Mouse (Mus musculus): ENCODE results near the gene AW549877.

The AW549877 gene

DNA sequence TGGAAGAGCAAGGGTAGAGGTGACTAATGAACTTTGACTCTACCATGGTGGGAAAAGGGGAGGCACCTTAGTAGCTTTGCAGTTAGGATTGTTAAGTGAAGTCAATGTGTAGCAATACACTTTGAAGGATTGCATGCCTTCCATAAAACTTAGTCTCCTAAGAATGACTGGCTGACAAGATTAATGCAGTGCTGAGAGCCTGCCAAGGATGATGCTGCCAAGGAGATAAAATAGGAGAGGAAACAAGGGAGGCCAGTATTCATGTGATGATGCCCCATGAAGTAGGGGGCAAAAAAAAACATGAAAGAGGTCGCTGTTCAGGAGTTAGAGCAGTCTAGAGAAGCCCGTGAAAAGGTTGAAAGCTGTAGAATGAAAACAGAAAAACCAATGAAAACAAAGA lies 10.7 kb downstream of the AW549877 start:
- DNase-seq (ENCODE audit: low spot score in 2 of 2), result no peak

DNA sequence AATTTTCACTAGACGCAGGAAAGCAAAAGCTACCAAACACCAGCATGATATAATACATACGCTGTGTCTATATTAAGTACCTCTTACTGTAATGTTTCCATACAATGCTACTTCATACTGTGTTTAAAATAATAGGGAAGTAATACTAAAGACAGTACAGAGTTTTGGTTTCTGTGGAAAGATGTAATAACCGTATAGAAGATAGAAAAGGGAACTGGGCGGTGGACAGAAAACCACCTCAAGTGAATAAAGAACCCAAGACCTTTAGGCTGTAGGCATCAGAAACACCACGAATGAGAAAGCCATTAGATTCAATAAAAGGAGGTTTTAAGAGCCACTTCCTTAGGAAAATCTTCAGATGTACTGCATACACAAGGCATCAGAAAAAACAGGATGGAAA lies 12.8 kb downstream of the AW549877 start:
- DNase-seq (ENCODE audit: low spot score in 2 of 2), result no peak

DNA sequence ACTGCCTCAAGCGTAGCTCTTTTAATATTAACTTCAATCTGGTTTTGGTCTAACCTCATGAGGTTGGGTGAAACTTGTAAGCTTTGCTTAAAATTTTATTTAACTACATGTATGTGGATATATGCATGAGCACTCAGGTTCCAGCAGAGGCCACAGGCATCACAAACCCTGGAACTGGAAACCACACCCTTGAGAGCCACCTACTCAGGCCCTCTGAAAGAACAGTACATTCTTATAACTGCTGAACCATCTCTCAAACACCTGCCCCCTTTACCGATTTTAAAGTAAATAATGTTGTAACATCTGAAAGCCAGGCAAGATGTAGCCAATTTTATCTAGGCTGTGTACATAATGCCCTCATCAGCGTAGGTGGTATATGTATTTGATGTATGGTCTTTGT lies 15.7 kb downstream of the AW549877 start:
- no peak for DNase-seq (ENCODE audit: low spot score in 2 of 2)

DNA sequence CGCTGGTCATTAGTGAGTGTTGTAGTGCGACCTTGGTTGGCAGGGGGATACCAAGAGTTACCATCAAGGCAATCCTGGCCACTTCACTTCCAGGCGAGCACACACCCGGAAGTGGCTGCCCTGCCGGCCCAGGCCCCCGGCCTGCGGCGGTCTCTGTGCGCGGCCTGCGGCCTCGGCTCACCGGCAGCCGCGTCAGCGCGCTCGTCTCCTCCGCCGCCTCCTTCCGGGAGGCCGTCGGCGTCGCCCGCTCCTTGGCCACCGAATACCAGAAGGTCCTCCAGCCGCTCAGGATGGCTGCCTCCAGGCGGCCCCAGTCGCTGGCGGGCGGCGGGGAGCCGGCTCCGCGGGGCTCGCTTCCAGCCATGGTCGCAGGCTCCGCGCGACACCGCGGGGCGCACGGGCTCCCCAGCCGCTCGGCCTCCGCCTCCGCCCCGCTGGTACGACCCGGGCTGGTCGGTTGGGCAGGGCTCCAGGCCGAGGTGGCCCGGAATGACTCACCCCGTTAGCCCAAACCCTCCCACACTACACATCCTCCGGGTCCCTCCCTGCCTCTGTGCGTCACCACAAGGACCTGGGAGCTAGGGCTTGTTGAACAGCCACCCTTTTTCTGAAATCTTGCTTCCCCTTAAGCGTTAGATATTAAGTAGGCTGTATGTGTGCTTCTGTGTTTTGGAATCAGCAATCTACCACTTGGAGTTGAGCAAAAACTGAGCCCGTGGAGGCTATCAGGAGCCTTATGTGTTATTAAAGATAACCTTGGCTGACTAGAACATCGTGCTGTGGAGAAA lies 16.3 kb downstream of the AW549877 start, which contains the start of gene Fbxo4:
TSS of gene Fbxo4 (minus strand) at position 513 of the 788 bp plus-strand sequence.
- DNase-seq (ENCODE audit: low spot score in 2 of 2), result peak; percentile 24 to 45

DNA sequence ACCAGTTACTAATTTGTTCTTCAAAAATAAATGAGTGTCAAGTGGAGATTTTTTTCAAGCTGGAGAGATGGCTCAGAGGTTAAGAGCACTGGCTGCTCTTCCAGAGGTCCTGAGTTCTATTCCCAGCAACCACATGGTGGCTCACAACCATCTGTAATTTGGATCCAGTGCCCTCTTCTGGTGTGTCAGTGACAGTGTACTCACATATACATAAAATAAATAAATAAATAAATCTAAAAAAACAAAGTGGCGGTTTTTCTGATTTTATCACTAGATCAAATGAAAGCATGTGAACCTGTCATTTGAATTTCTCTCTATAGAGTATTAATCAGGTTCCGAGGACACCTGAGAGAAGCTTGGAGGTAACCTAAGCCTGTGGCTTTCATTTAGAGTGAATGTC lies 17.3 kb downstream of the AW549877 start:
- no peak for DNase-seq (ENCODE audit: low spot score in 2 of 2)

DNA sequence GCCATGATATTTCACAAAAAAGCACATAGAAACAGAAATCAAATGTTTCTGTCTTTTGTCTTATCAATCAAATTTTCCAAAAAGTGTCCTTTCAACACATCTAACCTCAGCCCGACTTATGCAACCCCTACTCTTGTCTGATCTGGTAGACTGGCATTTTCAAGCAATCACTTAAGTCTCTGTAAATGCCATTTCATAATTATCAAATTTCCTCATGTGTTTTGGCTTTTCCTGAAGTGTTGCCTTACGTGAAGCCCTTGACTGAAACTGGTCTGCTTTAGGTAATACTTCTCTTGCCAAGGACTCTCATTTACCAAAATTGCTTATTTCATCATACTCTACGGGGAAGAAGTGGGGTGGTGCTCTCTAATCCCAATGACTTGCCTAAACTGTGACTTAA lies 22.2 kb downstream of the AW549877 start:
- no peak for DNase-seq (ENCODE audit: low spot score in 2 of 2)

DNA sequence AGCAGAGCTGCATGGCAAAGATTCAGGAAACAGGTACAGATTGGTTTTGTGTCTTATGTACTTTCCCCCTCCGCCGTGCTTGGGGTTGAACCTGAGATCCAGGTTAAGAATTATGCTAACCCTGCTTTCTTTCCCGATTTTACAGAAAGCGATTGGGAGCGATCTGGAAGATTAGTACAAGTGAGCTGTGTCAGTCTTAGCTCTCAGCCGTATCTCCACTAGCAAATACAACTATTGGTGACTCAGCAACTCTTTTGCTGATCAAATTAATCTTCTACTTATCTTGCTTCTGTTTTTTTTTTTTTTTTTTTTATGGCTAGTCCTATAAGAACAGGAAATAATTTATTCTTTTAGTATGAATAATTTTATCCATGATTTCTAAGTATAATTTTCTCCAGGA lies 25.4 kb downstream of the AW549877 start:
- DNase-seq (ENCODE audit: low spot score in 2 of 2), result no peak

DNA sequence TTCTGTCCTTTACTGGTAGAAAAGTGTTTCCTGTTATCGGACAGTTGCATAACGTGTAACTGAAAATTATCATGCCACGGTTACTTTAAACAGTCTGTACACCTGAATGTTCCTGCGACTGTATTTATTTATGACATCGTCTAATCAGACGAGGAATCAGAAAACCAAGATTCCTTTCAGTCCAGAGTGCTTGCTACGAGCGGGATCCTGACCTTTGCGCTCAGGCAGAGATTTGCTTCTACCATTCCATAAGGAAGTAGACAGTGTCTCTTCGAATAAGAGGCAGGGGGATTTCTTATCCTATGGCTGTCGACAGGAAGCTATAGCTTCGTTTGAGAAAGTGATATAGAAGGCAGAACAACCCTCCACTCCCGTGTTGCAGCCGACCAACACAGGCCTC lies 25.8 kb downstream of the AW549877 start:
- no peak for DNase-seq (ENCODE audit: low spot score in 2 of 2)

DNA sequence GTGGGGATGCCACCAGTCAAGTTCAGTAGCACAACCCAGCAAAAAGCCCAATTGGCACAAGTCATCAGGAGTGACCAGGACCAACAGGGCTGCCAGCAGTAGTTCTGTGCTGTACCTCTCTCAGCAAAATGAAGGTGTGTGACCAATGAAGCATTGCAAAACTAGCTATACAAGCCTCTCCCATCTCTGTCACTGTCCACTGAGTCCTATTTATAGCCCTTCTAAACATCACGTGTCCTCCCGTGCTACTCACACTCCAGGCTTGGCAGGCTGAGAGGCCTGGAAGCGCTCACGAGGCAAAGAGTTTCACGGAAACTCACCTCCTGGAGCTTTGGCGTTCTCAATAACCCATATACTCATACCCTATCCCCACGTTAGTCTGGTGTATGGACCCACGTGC lies 33.3 kb downstream of the AW549877 start:
- no peak for DNase-seq (ENCODE audit: low spot score in 2 of 2)

DNA sequence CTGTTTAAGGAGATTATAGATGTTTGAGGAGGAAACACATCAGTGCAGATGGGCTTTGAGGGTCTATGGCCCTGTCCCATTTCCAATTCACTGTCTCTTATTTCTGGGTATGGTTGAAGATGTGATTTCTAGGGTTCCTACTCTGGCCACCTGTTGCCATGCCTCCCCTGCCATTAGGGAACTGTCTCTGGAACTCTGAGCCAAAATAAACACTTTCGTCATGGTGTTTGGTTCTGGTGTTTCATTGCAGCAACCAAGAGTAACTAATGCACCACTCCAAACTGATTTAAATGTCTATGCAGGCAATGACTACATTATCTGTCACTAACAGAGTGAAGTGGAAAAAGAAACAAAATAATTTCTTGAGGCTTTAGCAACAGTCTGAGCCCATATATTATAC lies 35.5 kb downstream of the AW549877 start:
- no peak for DNase-seq (ENCODE audit: low spot score in 2 of 2)

DNA sequence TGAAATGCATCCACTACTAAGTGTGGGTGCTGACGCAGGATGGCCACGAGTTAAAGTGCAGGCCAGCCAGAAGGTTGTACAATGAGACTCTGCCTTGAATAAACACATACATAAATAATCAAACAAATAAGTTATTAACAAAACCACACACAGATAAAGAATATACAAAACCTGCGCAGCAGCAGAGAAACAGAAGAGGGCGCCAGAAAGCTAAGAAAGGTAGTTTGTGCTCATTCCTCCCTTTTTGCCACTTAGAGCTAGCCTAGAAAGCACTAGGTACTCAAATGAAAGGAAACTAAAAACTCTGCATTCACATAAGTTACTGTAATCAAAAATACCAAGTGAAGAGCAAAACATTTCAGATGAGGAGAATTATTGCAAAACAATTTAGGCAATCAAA lies 37.6 kb downstream of the AW549877 start:
- DNase-seq (ENCODE audit: low spot score in 2 of 2), result peak in 1 of 2 experiments; percentile 52

DNA sequence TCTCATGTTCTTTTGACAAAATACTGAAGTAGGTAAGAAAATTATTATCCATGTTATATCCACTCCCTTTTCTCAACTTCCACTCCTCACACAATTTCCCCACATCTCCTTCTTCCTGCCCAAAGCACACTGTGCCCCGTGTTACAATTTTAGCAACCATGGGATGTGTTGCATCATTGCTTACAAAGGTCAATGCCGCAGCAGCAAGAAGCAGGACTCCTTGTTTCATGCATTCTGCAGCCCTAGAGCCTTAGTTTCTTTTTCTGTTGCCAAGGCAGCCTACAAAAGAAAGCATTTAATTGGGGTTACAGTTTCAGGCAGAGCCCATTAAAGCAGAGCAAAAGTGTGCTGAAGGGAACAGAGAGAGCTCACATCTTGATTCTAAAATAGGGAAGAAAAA lies 40.6 kb downstream of the AW549877 start:
- DNase-seq (ENCODE audit: low spot score in 2 of 2), result no peak

DNA sequence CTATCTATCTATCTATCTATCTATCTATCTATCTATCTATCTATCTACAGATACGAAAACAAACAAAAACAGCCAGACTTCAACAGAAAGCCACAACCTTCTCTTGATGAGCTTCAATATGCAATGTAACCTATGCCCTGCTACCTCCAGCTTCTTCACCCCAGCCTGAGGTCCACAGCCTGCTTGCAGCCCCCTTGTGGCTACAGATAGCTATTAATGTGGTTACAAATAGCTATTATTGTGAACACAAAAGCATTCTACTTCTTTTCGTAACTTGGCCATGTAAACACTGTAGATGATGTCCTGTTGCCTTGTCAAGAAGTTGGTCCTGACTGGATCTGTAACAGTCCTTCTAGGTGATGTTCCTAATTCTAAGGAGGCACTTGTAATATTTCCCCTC lies 57.4 kb downstream of the AW549877 start:
- no peak for DNase-seq (ENCODE audit: low spot score in 2 of 2)

DNA sequence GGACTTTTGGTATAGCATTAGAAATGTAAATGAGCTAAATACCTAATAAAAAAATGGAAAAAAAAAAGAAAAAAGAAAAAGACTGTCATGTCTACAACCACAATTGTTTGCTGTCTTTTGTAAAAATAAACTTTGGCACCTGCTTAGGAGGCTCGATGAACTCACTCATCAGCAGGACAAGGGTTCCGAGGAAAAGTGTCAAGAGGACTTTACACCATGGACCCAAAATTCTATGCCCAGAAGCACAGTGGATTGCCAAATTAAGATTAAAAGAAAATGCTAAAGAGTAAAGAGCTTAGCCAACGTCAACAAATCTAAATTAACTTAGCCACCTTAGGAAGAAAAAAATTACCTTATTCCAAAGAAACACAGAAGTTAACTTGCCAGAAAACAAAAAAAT lies 59.5 kb downstream of the AW549877 start:
- DNase-seq (ENCODE audit: low spot score in 2 of 2), result no peak

DNA sequence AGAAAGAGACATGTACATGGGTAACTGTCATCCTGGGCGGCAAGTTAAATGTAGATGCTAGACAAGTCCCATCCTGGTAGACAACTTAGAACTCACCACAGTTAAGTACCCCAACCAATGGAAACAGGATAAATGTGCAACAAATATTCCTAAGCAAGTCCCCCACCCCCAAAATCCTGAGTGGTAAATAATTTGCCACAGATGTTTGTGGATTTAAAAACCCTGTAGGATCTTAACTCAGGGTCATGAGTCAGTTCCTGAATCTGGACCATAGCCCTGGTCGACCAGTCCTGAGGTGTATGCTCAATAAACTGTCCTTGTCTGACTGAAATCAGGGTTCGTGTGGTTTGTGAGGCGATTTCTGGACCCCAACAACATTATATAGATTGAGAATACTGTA lies 62.1 kb downstream of the AW549877 start:
- no peak for DNase-seq (ENCODE audit: low spot score in 2 of 2)

All from thymus, postnatal 10 days (tissue).